Mouse (Mus musculus): ENCODE data around the gene Nynrin.

The Nynrin gene

GRCm38 (mm10) chr14:55883149-55883661 lies 29.4 kb downstream of the Nynrin start:
- no peak for TF ChIP-seq GATA4 (IDR thresholded peaks at IDR 0.05; ENCODE audit: insufficient replicate concordance, low read length)

GRCm38 (mm10) chr14:55883663-55884062 lies 29.9 kb downstream of the Nynrin start:
- TF ChIP-seq GATA4 (IDR thresholded peaks at IDR 0.05; ENCODE audit: insufficient replicate concordance, low read length), result no peak

GRCm38 (mm10) chr14:55884166-55884565 lies 30.4 kb downstream of the Nynrin start, which contains the start of gene Cbln3:
Cbln3 (minus strand) TSS chr14:55884392.
- TF ChIP-seq GATA4 (IDR thresholded peaks at IDR 0.05; ENCODE audit: insufficient replicate concordance, low read length), result no peak

GRCm38 (mm10) chr14:55884713-55885113 lies 30.9 kb downstream of the Nynrin start, which contains the start of gene Khnyn:
Khnyn (plus strand) TSS chr14:55884947.
- peak; percentile 21; the same call in 1 of the 2 replicates for TF ChIP-seq GATA4 (IDR thresholded peaks at IDR 0.05; ENCODE audit: insufficient replicate concordance, low read length)

GRCm38 (mm10) chr14:55885114-55885790 lies 31.4 kb downstream of the Nynrin start:
- TF ChIP-seq GATA4 (IDR thresholded peaks at IDR 0.05; ENCODE audit: insufficient replicate concordance, low read length), result no peak

GRCm38 (mm10) chr14:55885791-55886271 lies 32.0 kb downstream of the Nynrin start:
- TF ChIP-seq GATA4 (IDR thresholded peaks at IDR 0.05; ENCODE audit: insufficient replicate concordance, low read length), result no peak

- TF ChIP-seq GATA4 (IDR thresholded peaks at IDR 0.05; ENCODE audit: insufficient replicate concordance, low read length), result no peak
These were observed 33.0 kb downstream of the Nynrin start for GRCm38 (mm10) chr14:55886571-55887382.

- no peak for TF ChIP-seq GATA4 (IDR thresholded peaks at IDR 0.05; ENCODE audit: insufficient replicate concordance, low read length)
These were observed 43.9 kb downstream of the Nynrin start for GRCm38 (mm10) chr14:55897671-55898070.

- no peak for TF ChIP-seq GATA4 (IDR thresholded peaks at IDR 0.05; ENCODE audit: insufficient replicate concordance, low read length)
These were observed 45.1 kb downstream of the Nynrin start for GRCm38 (mm10) chr14:55898947-55899346.

- no peak for TF ChIP-seq GATA4 (IDR thresholded peaks at IDR 0.05; ENCODE audit: insufficient replicate concordance, low read length)
These were observed 46.0 kb downstream of the Nynrin start, which contains the start of gene Sdr39u1 for GRCm38 (mm10) chr14:55899701-55900413. Sdr39u1 (minus strand) TSS chr14:55900293.

- TF ChIP-seq GATA4 (IDR thresholded peaks at IDR 0.05; ENCODE audit: insufficient replicate concordance, low read length), result no peak
These were observed 46.6 kb downstream of the Nynrin start for GRCm38 (mm10) chr14:55900414-55900755.

- no peak for TF ChIP-seq GATA4 (IDR thresholded peaks at IDR 0.05; ENCODE audit: insufficient replicate concordance, low read length)
These were observed 51.7 kb downstream of the Nynrin start for GRCm38 (mm10) chr14:55905518-55905917.

- no peak for TF ChIP-seq GATA4 (IDR thresholded peaks at IDR 0.05; ENCODE audit: insufficient replicate concordance, low read length)
These were observed 59.6 kb downstream of the Nynrin start for GRCm38 (mm10) chr14:55913406-55913805.

- TF ChIP-seq GATA4 (IDR thresholded peaks at IDR 0.05; ENCODE audit: insufficient replicate concordance, low read length), result no peak
These were observed 64.7 kb downstream of the Nynrin start for GRCm38 (mm10) chr14:55918240-55919082.
